Mouse (Mus musculus) hindbrain, embryonic 14.5 days (tissue): ENCODE measurements around the gene Casp12. TPM values are rescaled to one million over a fixed set of nuclear protein-coding genes. Genes with fewer than 3 reads are reported as not detected.

Experiments used
- ATAC-seq: fragments of 200-750 bp; cut with Nextera tagmentation; 2 replicates; pipeline ENCODE4 v1.8.0; 2017; ENCODE audit warnings: moderate number of reproducible peaks, mild to moderate bottlenecking, moderate TSS enrichment, moderate library complexity; ENCODE audit not compliant: low FRiP score
- DNase-seq: peaks from one replicate; pipeline ENCODE4 v3.0.0-alpha.2; 2015; ENCODE audit warnings: low spot score
- H3K27ac ChIP-seq: fragments of 300-500 bp; sonication (generic); 2 replicates; pipeline ENCODE4 v1.5.1; 2014; ENCODE audit warnings: mild to moderate bottlenecking, moderate library complexity
- H3K27me3 ChIP-seq: fragments of 300-500 bp; sonication (generic); 2 replicates; pipeline ENCODE4 v1.6.1; 2014; ENCODE audit warnings: mild to moderate bottlenecking, low read length, mixed read lengths; ENCODE audit not compliant: control insufficient read depth, insufficient read depth
- H3K36me3 ChIP-seq: fragments of 300-500 bp; sonication (generic); replicated peaks from 2 replicates; pipeline ENCODE4 v1.6.1; 2014; ENCODE audit not compliant: control insufficient read depth, insufficient read depth
- H3K4me1 ChIP-seq: fragments of 300-500 bp; sonication (generic); replicated peaks from 2 replicates; pipeline ENCODE4 v1.6.1; 2014; ENCODE audit warnings: antibody characterized with exemption, low read length, mixed read lengths; ENCODE audit not compliant: control insufficient read depth, insufficient read depth
- H3K4me2 ChIP-seq: fragments of 300-500 bp; sonication (generic); replicated peaks from 2 replicates; pipeline ENCODE4 v1.6.1; 2014; ENCODE audit warnings: mild to moderate bottlenecking, moderate library complexity
- H3K4me3 ChIP-seq: fragments of 300-500 bp; sonication (generic); replicated peaks from 2 replicates; pipeline ENCODE4 v1.5.1; 2014; ENCODE audit warnings: mild to moderate bottlenecking, low read length
- H3K9ac ChIP-seq: fragments of 300-500 bp; sonication (generic); 2 replicates; pipeline ENCODE4 v1.6.1; 2014
- H3K9me3 ChIP-seq: fragments of 300-500 bp; sonication (generic); 2 replicates; pipeline ENCODE4 v1.6.1; 2016; ENCODE audit warnings: low read length; ENCODE audit not compliant: control insufficient read depth
- WGBS: fragments of 180-500 bp; shearing (Covaris S2); extraction: QIAGEN DNeasy Blood & Tissue Kit; methylation state at CpG from one replicate; pipeline ENCODE4 v1.1.7; 2014; 5-methylcytosine and 5-hydroxymethylcytosine counted together
- polyA plus RNA-seq: library from polyadenylated mRNA; unstranded; fragments of >200 nt; fragmentation: Nextera tagmentation; extraction: Ambion mirVana; gene quantifications from 2 replicates; pipeline ENCODE4 v1.2.1, GENCODE M21; 2014

Casp12 gene
- polyA plus RNA-seq, result 0.62 and 0.94 TPM in 2 replicates

DNA sequence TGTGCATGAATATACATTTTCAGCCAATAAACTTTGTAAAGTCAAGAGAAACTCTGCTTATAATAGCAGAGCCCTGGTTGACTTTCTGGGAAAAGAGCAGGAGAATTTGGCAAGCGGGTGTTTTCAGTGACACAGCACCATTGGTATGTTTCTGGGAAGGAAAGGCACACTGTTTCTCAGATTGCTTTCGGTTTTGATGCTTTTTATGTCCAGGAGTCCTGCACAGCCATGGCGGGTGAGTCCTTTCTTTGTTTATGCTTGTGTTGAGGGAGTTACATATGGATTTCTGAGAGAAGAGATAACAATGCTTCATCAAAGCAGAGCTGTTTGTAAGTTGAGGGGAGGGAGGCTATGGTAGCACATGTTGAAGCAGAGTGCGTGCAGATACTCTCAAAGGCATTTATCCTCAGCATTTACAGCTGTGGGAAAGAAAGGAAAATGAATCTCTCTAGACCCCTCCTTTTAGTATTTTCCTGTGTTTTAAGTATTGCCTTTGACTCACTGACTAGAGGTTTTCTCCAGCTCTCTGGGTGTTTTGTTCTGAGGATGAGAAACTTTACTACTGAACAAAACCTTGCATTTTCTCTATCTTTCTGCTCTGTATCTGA, at the start of gene Casp12:
Casp12 (plus strand) TSS at position 140 of the 608 bp plus-strand sequence.
- no peak within 1 kb of the TSS for H3K27ac ChIP-seq
- H3K4me2 ChIP-seq, result no peak within 1 kb of the TSS
- H3K27me3 ChIP-seq, result no peaks in the 10 kb centered on the region
- DNase-seq, result no peak
- WGBS, result 75% methylated on average over 4 of the region's 4 CpGs
- H3K4me3 ChIP-seq, result no peak within 1 kb of the TSS
- H3K9me3 ChIP-seq, result no peaks in the 10 kb centered on the region
- H3K36me3 ChIP-seq, result no peaks in the 10 kb centered on the region
- no peak for ATAC-seq
- no peak within 1 kb of the TSS for H3K9ac ChIP-seq
- H3K4me1 ChIP-seq, result no peaks in the 10 kb centered on the region

DNA sequence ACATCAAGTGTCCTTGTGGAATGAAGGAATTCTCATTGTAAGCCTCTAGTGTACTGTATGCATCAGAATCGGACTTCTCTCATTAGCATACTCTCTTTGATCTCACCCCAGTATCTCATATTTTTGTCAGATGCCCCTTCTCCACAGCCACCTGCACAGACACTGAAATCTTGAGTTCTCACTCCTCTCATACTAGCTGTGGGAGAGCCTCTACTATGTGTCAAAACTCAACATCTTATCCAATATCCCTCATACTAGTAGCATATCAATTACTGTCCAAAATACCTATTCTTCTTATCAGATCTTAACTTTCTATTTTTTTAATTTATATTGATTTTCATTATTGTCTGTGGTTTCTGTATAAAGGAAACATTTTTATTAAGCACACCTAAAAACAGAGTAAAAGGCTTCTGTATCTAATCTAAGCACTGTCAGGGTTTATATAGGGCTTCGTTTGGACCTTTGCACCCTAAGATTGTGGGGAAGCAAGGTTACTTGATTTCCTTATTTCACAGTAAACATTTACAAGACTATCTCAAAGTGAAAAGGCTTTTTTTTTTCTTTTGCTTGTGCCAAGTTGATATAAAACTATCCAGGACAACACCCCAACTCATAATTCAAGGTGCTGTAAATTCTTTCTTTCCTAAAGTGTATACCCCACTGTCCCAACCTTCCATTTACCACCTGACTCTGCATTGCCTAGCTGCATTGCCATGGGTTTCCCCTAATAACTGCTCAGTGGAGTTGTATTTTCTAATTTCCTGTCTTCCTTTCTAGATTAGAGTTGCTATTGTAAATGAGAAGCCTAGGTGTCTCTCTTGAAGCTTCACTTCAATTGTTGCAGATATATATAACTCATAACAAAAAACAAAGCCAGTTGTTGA, 48.6 kb upstream of the Casp12 start:
- Histone ChIP-seq H3K36me3 (no peaks in the 10 kb centered on the region), H3K4me2 (no peak overlapping the region), H3K4me3 (no peak overlapping the region), H3K27me3 (no peaks in the 10 kb centered on the region), H3K9ac (no peak overlapping the region), H3K4me1 (no peaks in the 10 kb centered on the region), H3K27ac (no peak overlapping the region), H3K9me3 (no peaks in the 10 kb centered on the region)
- no peak for ATAC-seq
- WGBS, result 82% methylated on average over 2 of the region's 2 CpGs
- DNase-seq, result no peak

DNA sequence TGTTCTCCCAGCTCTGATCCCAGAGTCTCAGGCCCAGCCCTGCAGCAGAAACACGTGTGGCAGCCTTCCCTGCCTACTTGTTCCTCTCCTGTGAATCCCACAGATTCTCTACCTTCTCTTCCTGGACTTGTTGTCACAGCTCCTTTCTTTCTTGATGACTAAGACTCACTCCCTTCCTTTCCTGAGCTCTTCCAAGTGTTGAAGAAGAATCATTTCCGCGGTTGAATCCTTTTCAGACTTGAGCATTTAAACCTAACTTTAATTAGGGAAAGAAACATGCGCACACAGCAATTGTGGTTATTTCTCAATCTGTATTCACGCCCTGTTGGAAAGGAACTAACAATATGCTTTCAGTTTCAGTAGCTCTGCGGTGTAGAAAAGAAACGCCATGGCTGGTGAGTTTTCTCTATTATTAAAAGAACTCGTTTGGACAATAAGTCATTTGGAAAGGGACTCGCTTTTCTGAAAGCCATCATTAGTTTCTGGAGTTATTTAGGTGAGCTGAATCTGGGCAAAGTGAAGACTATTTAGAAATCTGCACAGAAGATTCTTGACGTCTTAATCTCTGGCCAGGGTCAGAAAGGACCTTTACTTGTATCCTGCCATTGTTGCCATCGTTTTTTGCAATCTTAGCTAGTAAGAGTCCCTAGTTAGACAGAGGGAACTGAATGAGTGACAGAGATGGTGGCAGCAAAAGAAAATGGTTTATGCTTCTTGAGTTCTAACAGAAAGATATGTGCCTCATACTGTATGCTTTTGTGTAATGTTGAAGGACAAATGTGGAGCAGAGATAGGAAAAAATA, 46.7 kb upstream of the Casp12 start, which contains the start of gene Casp1:
Casp1 (plus strand) TSS at position 189 of the 803 bp plus-strand sequence.
- Histone ChIP-seq H3K36me3 (no peaks in the 10 kb centered on the region), H3K4me1 (no peaks in the 10 kb centered on the region), H3K4me3 (no peak within 1 kb of the TSS), H3K9ac (no peak within 1 kb of the TSS), H3K27me3 (no peaks in the 10 kb centered on the region), H3K27ac (no peak within 1 kb of the TSS), H3K9me3 (no peaks in the 10 kb centered on the region), H3K4me2 (no peak within 1 kb of the TSS)
- ATAC-seq, result no peak
- no peak for DNase-seq
- WGBS, result 71% methylated on average over 11 of the region's 11 CpGs

DNA sequence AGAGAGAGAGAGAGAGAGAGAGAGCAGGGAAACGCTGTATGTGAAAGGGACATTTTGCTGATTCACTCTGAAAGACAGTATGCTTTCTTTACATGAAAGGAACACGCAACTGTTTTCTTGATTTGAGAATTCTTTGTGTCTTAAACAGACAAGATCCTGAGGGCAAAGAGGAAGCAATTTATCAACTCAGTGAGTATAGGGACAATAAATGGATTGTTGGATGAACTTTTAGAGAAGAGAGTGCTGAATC, 46.2 kb upstream of the Casp12 start:
- no peak for ATAC-seq
- Histone ChIP-seq H3K27ac (no peak overlapping the region), H3K9ac (no peak overlapping the region), H3K4me3 (no peak overlapping the region), H3K27me3 (no peaks in the 10 kb centered on the region), H3K4me1 (no peaks in the 10 kb centered on the region), H3K4me2 (no peak overlapping the region), H3K36me3 (no peaks in the 10 kb centered on the region), H3K9me3 (no peaks in the 10 kb centered on the region)
- DNase-seq, result no peak
- 70% methylated on average over 2 of the region's 2 CpGs for WGBS

DNA sequence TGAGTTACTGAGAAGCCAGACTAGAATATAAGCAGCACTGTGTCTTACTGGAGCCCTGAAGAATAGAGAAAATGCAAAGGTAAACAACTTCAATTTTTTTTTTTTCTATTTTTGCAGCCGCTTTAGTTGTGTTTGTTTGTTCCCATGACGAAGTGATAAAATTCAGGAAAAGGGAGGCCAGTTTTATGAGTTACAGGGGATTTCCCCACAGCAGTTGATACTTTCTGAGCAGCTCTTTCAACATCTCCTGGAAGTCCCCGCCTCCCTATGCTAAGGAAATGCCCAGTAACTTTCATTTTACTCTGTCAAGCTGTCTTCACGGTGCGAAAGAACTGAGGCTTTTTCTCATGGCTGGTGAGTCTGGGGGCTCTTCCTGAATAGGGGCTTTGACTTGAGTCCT, 36.7 kb upstream of the Casp12 start, which contains the start of gene Casp4:
Casp4 (plus strand) TSS at position 268 of the 400 bp plus-strand sequence.
- no peak within 1 kb of the TSS for H3K27ac ChIP-seq
- no peak within 1 kb of the TSS for H3K4me3 ChIP-seq
- H3K9ac ChIP-seq, result no peak within 1 kb of the TSS
- no peaks in the 10 kb centered on the region for H3K36me3 ChIP-seq
- no peaks in the 10 kb centered on the region for H3K4me1 ChIP-seq
- ATAC-seq (no peak), DNase-seq (no peak)
- H3K9me3 ChIP-seq, result no peaks in the 10 kb centered on the region
- WGBS, result 81% methylated on average over 5 of the region's 5 CpGs
- H3K4me2 ChIP-seq, result no peak within 1 kb of the TSS
- no peaks in the 10 kb centered on the region for H3K27me3 ChIP-seq

DNA sequence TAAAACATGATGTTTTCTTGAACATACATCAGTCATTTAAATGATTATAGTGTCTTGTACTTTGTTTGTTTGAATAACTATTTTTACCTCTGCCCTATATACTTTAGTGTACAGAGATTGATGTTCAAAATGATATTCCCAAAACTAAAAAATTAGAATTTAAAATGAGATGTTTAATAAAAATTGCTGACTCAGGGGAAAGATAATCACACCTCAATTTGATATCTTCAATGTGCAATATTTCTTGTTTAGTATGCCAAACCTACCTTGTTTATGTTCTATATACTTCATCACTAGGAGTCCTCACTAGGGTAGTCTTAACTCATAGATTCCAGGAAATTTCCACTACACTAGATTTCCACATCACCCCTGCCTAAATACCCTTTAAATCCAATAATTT, 35.1 kb upstream of the Casp12 start:
- no peak for DNase-seq
- Histone ChIP-seq H3K4me1 (no peaks in the 10 kb centered on the region), H3K4me2 (no peak overlapping the region), H3K27me3 (no peaks in the 10 kb centered on the region), H3K36me3 (no peaks in the 10 kb centered on the region), H3K4me3 (no peak overlapping the region), H3K9me3 (no peaks in the 10 kb centered on the region), H3K27ac (no peak overlapping the region), H3K9ac (no peak overlapping the region)
- ATAC-seq, result no peak

DNA sequence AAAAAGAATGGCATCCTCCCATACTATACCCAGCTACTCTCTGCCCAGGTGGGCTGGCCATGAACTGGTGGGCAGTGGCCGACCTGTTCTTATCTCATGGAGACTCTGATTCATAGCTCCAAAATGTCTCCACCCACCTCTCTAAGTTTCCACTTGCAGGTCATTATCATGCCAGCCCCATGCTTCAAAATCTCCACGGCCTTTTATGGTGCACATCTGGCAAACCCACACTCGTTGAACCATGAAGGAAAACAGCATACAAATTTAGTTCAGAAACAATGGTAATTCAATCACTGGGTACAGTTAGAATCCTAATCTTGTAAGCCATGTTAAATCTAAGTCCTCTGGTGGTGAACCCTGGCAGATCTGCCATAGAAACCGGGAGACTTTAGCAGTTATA, 33.8 kb upstream of the Casp12 start:
- no peak for DNase-seq
- 81% methylated on average over 4 of the region's 4 CpGs for WGBS
- Histone ChIP-seq H3K9me3 (no peaks in the 10 kb centered on the region), H3K9ac (no peak overlapping the region), H3K4me1 (no peaks in the 10 kb centered on the region), H3K36me3 (no peaks in the 10 kb centered on the region), H3K27ac (no peak overlapping the region), H3K4me3 (no peak overlapping the region), H3K4me2 (no peak overlapping the region), H3K27me3 (no peaks in the 10 kb centered on the region)
- no peak for ATAC-seq

DNA sequence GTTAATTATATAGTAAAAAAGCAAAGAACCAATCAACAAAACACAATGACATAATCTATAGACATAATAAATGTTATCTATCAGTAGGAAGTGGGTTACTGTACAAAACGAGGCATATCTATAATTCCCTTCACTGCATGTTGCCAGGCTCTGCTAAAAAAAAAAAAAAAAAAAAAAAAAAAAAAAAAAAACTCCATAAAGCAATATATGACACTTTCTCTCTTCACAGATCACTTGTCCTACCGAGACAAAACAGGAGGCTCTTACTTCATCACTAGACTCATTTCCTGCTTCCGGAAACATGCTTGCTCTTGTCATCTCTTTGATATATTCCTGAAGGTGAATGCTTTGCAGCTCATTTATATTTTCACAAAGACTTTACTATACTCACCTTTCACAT, 17.0 kb upstream of the Casp12 start:
- WGBS, result 75% methylated on average over 3 of the region's 3 CpGs
- no peak overlapping the region for H3K9ac ChIP-seq
- DNase-seq (no peak), ATAC-seq (no peak)
- no peaks in the 10 kb centered on the region for H3K9me3 ChIP-seq
- H3K36me3 ChIP-seq, result no peaks in the 10 kb centered on the region
- H3K27ac ChIP-seq, result no peak overlapping the region
- H3K4me1 ChIP-seq, result no peaks in the 10 kb centered on the region
- H3K4me2 ChIP-seq, result no peak overlapping the region
- no peak overlapping the region for H3K4me3 ChIP-seq
- no peaks in the 10 kb centered on the region for H3K27me3 ChIP-seq

DNA sequence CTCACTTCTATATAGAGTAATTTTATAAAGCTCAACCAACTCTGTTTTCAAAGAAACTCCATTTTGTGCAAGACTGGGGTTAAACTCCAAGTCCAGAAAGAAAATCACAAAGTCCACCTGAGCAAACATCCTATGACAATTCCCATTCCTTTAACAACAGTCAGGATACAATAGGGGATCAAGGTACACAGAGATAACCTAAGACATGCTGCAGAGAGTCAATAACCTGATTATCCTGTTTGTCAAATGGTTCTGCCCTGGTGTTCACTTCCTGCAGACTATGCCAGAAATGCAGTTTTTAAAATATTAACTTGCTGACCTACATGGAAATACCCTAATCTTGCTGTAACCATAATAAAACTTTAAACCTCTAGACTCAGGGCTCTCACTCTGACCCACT, 12.8 kb upstream of the Casp12 start:
- no peaks in the 10 kb centered on the region for H3K36me3 ChIP-seq
- H3K9ac ChIP-seq, result no peak overlapping the region
- no peak overlapping the region for H3K4me2 ChIP-seq
- ATAC-seq, result no peak
- H3K4me3 ChIP-seq, result no peak overlapping the region
- H3K9me3 ChIP-seq, result no peaks in the 10 kb centered on the region
- DNase-seq, result no peak
- H3K27me3 ChIP-seq, result no peaks in the 10 kb centered on the region
- H3K4me1 ChIP-seq, result no peaks in the 10 kb centered on the region
- no peak overlapping the region for H3K27ac ChIP-seq
